Comparison of ENCODE assay signal across 11 mouse cellular contexts in the genomic region with DNA sequence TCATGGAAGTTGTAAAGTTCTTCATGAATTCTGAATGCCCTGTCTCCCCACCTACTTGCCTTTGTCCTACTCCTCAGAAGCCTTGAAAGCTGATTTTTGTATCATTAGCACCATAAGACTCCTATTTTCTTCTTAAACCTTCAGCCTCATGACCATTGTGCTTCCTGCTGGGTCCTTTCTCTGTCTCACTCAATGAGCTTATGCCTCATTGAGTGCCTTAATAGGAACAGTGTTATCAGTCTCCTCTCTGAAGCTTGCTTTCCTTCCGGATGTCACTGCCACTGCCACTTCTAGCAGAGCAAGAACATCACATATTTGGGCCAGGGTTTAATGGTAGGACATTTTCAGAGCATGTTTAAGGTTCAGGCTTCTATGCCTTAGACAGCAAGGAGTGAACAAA.
"Had no signal": no experiment of that assay in that cellular context is flagged by ENCODE, and none has a peak within 500 bp of the region (broad histone marks: within the 10 kb centered on the region; RNA-seq: fewer than 3 reads in every experiment).

No protein-coding gene starts in this region.

- DNase-seq: right cerebral cortex, adult 18-20 months; right cerebral cortex, postnatal 14 days; right cerebral cortex, postnatal 25 days; right cerebral cortex, postnatal 4 days; spleen, adult 18-20 months; thymus, adult 18-20 months; thymus, adult 2 months; thymus, postnatal 14 days; thymus, postnatal 25 days; thymus, postnatal 36 days; thymus, postnatal 4 days had no signal
